Mouse (Mus musculus): ENCODE data around the gene Jph3. TPM values are rescaled to one million over a fixed set of nuclear protein-coding genes. Genes with fewer than 3 reads are reported as not detected.

Gene Jph3
- total RNA-seq (2023), result not detected

GRCm38 (mm10) chr8:121729323-121729722, at the start of gene Jph3:
Gene Jph3, plus strand, starts transcription at chr8:121729623.

GRCm38 (mm10) chr8:121829048-121829776, 99.8 kb downstream of the Jph3 start, which contains the start of gene Klhdc4:
Gene Klhdc4, minus strand, starts transcription at chr8:121829569.

Other genes with a start within 250 kb of the Jph3 start
- gene 1700018B08Rik, start 185.3 kb upstream of the Jph3 start, total RNA-seq (2023), result not detected
- gene Fbxo31, start 150.8 kb upstream of the Jph3 start, total RNA-seq (2023), result 10 to 100 TPM; 28.7 to 35.9 TPM
- 100 to 1,000 TPM; 311 to 338 TPM for gene Map1lc3b, start 139.3 kb upstream of the Jph3 start, total RNA-seq (2023)
- under 1 TPM; 0.20 to 0.97 TPM for gene Zcchc14, start 76.7 kb upstream of the Jph3 start, total RNA-seq (2023)
- 10 to 100 TPM; 52.0 to 57.7 TPM for gene Klhdc4, start 99.9 kb downstream of the Jph3 start, total RNA-seq (2023)
- 10 to 100 TPM; 20.1 to 20.2 TPM for gene Slc7a5, start 178.1 kb downstream of the Jph3 start, total RNA-seq (2023)
- gene Car5a, start 215.3 kb downstream of the Jph3 start, total RNA-seq (2023), result not detected
- 10 to 100 TPM; 25.4 to 26.4 TPM for gene Banp, start 220.1 kb downstream of the Jph3 start, total RNA-seq (2023)